Mouse (Mus musculus) cerebellum, adult 11 months (tissue): ENCODE results near the gene Srgap3.

Experiments
- DNase-seq: peaks from one replicate; pipeline ENCODE4 v3.0.0; 2022

Gene Srgap3

DNA sequence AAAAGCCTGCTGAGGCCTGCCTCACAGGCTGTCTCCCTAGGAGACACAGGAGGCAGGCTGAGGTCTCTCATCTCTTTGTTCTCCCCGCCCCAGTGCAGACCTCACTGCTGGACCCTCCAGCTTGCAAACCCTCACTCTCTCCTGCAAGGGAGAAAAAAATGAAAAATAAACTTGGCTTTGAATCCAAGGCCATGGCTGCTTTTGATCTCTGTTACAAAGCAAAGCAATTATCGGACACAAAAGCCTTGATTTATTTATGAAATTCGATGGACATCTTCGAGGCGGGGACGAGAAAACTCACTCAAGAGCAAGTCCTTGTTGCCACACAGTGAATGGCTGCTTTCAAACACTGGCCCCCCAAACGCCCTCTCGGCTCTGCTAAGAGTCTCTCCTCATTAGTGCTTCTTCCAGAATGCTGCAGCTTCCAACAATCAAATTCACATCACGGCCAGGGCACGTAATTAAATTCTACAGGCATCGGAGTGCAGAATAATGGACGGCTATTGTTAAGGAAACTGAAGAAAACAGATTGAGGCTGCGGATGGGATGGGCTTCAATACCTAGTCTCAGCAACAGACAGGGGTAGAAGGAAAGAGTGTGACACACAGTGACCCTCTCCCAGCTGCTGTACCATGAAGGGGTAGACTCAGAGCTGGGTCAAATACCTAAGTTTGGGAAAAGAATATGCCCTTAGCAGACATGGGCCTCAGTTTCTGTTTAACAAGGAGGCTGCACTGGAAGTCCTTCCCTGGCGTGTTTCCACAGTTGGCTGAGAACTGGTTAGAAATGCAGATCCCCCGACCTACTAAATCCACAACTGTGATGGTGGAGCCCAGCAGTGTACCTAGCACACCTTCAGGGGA is 137.2 kb downstream of the Srgap3 start:
- DNase-seq, result no peak

- no peak for DNase-seq
These were observed 138.3 kb downstream of the Srgap3 start for GRCm38 (mm10) chr6:112808738-112809137.

DNA sequence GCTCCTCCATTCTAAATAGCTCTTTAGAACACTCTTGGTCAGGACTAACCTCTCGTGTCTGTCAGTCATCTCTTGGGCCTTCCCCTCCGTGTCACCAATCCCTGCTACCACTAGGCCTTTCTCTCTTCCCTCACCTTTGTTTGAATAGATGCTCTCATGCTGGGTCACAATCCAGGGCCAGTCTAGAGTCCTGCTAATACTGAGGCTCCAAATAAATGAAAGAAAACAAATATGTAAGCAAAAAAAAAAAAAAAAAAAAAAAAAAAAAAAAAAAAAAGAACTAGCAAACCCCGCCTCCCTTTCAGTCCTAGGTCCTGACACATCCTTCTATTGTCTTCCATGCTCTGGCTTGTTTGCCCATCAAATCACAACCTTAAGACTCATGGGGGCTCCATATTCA is 145.1 kb downstream of the Srgap3 start:
- DNase-seq, result no peak

GRCm38 (mm10) chr6:112798378-112798777 is 148.7 kb downstream of the Srgap3 start:
- DNase-seq, result peak; percentile 92

- DNase-seq, result peak; percentile 54
These were observed 150.5 kb downstream of the Srgap3 start for GRCm38 (mm10) chr6:112796607-112797006.

DNA sequence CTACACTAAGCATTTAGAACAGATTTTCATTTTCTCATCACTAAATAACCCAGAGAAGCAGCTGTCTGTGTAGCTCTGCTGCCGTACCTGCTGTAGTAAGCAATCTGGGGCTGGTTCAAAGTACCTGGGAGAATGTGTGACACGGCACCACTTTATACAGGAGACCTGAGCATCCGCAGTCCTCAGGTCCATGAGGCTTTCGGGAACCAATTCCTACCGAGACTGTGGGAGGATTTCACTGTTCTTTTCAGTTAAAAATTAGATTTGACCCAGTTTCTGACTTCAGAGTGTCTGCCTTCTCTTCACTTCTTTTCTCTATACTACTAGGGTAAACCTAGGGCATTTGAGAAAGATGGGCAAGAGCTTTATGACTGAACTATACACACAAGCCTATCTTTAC is 153.2 kb downstream of the Srgap3 start:
- no peak for DNase-seq

- no peak for DNase-seq
These were observed 157.2 kb downstream of the Srgap3 start for GRCm38 (mm10) chr6:112789901-112790300.

GRCm38 (mm10) chr6:112788617-112789016 is 158.4 kb downstream of the Srgap3 start:
- DNase-seq, result no peak

- no peak for DNase-seq
These were observed 158.9 kb downstream of the Srgap3 start for GRCm38 (mm10) chr6:112788174-112788573.

DNA sequence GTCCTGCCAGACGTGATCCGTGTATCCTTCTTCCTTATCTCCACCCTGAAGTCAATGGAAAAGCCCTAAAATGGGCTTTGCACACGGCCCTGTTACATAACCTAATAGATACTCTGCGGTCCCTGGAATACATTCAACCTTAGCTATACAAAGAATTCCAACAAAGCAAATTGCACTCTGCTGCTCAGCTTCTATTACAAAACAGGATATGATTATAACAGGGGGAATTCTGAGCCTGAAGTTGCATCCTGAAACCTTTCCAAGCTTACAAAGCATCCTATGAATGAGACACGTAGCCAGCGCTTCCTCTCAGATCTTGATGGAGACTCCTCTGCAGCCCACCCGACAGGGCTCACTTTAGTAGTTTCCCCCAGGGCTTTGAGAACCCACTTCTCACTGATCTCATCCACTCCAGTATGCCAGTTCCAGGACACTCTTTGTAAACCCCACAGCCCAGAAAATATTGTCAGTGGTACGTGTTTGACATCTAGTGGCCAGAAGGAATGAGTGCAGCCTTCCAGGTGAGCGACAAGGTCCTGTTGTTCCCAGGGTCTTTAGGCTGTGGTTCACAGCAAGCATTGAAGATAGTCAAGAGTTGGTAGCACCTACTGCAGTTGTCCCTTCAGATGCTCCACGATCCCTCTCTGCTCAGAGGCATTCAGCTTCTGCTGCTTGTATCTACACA is 165.5 kb downstream of the Srgap3 start:
- no peak for DNase-seq

GRCm38 (mm10) chr6:112778211-112778610 is 168.9 kb downstream of the Srgap3 start:
- DNase-seq, result no peak

GRCm38 (mm10) chr6:112776718-112777117 is 170.3 kb downstream of the Srgap3 start:
- no peak for DNase-seq

GRCm38 (mm10) chr6:112773754-112774153 is 173.3 kb downstream of the Srgap3 start:
- DNase-seq, result no peak

DNA sequence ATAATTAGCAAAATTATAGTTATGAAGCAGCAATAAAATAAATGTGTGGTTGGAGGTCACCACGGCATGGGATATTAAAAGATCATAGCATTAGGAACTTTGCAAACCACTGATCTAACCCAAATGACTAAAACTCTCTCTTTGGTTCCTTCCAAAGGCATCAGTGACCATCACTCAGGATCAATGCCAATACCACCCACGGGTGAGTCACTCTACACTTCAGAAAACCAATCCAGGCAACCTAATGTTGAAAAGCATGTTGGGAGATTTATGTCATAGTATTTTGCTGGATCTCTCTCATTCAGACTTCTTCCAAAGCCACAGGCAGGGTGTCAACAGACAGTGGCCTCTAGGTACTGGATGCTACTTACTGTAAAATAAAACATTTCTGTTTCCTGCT is 176.1 kb downstream of the Srgap3 start:
- no peak for DNase-seq

- no peak for DNase-seq
These were observed 188.5 kb downstream of the Srgap3 start for GRCm38 (mm10) chr6:112758541-112758940.

DNA sequence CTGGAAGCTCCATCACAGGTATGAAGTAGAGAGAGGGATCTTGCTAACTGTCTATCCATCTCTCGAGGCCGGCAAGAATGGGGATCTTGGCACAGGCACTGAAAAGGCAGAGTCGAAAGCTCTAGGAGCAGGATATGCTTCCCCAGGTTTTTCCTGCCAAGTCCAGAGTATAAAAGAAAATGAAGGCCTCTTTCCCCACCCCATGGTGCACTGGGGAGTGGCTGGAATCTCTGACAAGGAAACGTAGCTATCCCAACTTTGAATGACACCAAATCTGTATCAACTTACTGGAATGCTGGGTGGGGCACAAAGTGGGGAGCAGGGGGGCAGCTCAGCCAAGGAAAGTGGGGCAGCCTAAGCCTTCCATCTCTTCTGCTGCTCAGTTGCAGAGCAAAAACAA is 190.2 kb downstream of the Srgap3 start:
- DNase-seq, result no peak

- DNase-seq, result no peak
These were observed 192.1 kb downstream of the Srgap3 start for GRCm38 (mm10) chr6:112754994-112755393.

GRCm38 (mm10) chr6:112752517-112752916 is 194.5 kb downstream of the Srgap3 start:
- no peak for DNase-seq

DNA sequence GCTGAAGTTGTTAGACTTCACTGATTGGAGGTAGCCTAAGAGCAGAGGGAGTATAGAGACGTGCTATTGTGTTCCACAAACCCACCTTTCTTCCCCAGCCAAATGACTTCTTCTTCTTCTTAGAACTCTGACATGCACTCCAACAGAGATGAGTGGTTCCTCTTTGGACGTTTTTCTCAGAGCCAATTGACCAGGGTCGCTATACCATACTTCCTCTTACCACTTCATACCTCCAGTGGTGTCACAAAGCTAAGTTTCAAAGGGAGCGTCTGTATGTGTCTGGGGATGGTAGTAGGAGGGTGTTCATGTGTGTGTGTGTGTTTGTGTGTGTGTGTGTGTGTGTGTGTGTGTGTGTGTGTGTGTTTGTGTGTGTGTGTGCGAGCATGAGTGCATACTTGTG is 195.1 kb downstream of the Srgap3 start:
- DNase-seq, result no peak

GRCm38 (mm10) chr6:112742297-112742696 is 204.8 kb downstream of the Srgap3 start:
- DNase-seq, result no peak

DNA sequence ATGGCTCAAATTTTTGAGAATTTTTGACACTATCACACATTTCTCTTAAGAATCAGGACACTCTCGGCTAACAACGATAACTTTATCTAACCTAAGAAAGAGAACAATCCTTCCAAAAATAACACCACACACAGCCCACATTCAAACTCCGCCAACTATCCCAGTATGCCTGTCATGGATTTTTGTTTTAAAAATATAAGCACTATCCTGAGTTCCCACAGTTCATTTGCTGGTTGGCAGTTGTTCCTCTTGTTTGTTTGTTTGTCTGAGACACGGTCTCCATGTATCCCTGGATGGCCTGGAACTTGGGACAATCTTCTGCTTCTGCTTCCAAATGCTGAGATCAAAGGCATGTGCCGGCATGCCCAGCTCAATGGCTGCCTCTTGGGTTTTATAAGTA is 205.3 kb downstream of the Srgap3 start:
- DNase-seq, result no peak

DNA sequence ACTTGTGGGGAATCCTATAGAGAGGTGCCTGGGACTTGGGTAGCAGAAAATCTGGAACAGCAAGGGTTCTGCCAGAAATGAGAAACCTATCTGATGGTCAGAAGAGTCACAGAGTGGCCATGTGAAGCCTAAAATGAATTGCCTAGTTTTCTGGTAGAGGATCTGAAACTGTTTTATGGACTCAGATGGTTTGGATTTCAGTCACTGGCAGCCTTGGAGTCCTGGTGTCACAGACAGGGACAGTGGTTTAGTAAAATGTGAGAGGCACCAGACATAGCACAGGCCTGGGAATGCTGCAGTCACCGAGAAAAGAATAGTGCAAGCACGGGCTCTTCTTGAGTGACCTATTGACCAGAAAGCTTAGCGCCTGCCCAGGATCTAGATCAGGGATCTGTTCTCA is 207.4 kb downstream of the Srgap3 start:
- no peak for DNase-seq

- DNase-seq, result no peak
These were observed 208.1 kb downstream of the Srgap3 start for GRCm38 (mm10) chr6:112738924-112739323.

- no peak for DNase-seq
These were observed 210.6 kb downstream of the Srgap3 start for GRCm38 (mm10) chr6:112736471-112736870.
